Mouse (Mus musculus) thymus, adult 18-20 months (tissue): ENCODE results near the gene Sept8.
"Not testable (repeated sequence)": the region's sequence is repeated elsewhere in the genome, so short reads cannot be mapped to it uniquely, and the experiment has no call there.

Source experiments
- DNase-seq, 2 experiments: peaks; one replicate each; pipeline ENCODE4 v3.0.0; 2022; ENCODE audit warnings: mixed read lengths in 2 of 2

The Sept8 gene

GRCm38 (mm10) chr11:53528397-53529252 is 9.6 kb downstream of the Sept8 start:
- DNase-seq: no peak

GRCm38 (mm10) chr11:53529253-53529557 is 10.1 kb downstream of the Sept8 start:
- DNase-seq: no peak

GRCm38 (mm10) chr11:53530001-53530400 is 10.9 kb downstream of the Sept8 start:
- DNase-seq: no peak

GRCm38 (mm10) chr11:53531578-53532230 is 12.6 kb downstream of the Sept8 start:
- no peak for DNase-seq

GRCm38 (mm10) chr11:53532231-53532620 is 13.2 kb downstream of the Sept8 start:
- DNase-seq: no peak

GRCm38 (mm10) chr11:53539002-53539491 is 20.0 kb downstream of the Sept8 start:
- DNase-seq: no peak

- DNase-seq: no peak
Observed at GRCm38 (mm10) chr11:53540394-53540793, 21.3 kb downstream of the Sept8 start.

GRCm38 (mm10) chr11:53541222-53541621 is 22.2 kb downstream of the Sept8 start:
- no peak for DNase-seq

GRCm38 (mm10) chr11:53543021-53543420 is 24.0 kb downstream of the Sept8 start:
- no peak for DNase-seq

- DNase-seq: no peak
Observed at GRCm38 (mm10) chr11:53546271-53546670, 27.2 kb downstream of the Sept8 start.

GRCm38 (mm10) chr11:53547566-53547965 is 28.5 kb downstream of the Sept8 start:
- DNase-seq: no peak

- no peak for DNase-seq
Observed at GRCm38 (mm10) chr11:53548036-53548605, 29.1 kb downstream of the Sept8 start.

- DNase-seq: no peak
Observed at GRCm38 (mm10) chr11:53550714-53551113, 31.7 kb downstream of the Sept8 start.

- DNase-seq: no peak
Observed at GRCm38 (mm10) chr11:53551754-53552153, 32.7 kb downstream of the Sept8 start.

- DNase-seq: not testable (repeated sequence)
Observed at GRCm38 (mm10) chr11:53556529-53556928, 37.5 kb downstream of the Sept8 start.

GRCm38 (mm10) chr11:53557992-53558391 is 38.9 kb downstream of the Sept8 start:
- DNase-seq: not testable (repeated sequence)

- not testable (repeated sequence) for DNase-seq
Observed at GRCm38 (mm10) chr11:53559980-53560379, 40.9 kb downstream of the Sept8 start.

- no peak for DNase-seq
Observed at GRCm38 (mm10) chr11:53561986-53562385, 42.9 kb downstream of the Sept8 start.

- DNase-seq: no peak
Observed at GRCm38 (mm10) chr11:53566646-53567045, 47.6 kb downstream of the Sept8 start.

- peak; percentile 84 to 87 for DNase-seq
Observed at GRCm38 (mm10) chr11:53567224-53568014, 48.4 kb downstream of the Sept8 start, which contains the start of gene Kif3a. Gene Kif3a (plus strand): TSS chr11:53567379.

- no peak for DNase-seq
Observed at GRCm38 (mm10) chr11:53580562-53580961, 61.5 kb downstream of the Sept8 start.

- DNase-seq: no peak
Observed at GRCm38 (mm10) chr11:53583151-53583550, 64.1 kb downstream of the Sept8 start.

- no peak for DNase-seq
Observed at GRCm38 (mm10) chr11:53584849-53585248, 65.8 kb downstream of the Sept8 start.
